Mouse (Mus musculus): ENCODE measurements around the gene R3hdm1.

- TF ChIP-seq FLI1 (IDR thresholded peaks at IDR 0.05; ENCODE audit: low read length): no peak
- TF ChIP-seq GATA1 (IDR thresholded peaks at IDR 0.05; ENCODE audit: borderline replicate concordance, low read length): no peak
Observed at GRCm38 (mm10) chr1:128191426-128191825, 88.3 kb downstream of the R3hdm1 start.

Measured in megakaryocyte, embryonic 14.5 days (primary cell).